Mouse (Mus musculus) small intestine, adult 2 months (tissue): ENCODE data around the gene Pak6. TPM values are rescaled to one million over a fixed set of nuclear protein-coding genes. Genes with fewer than 3 reads are reported as not detected.

Source experiments
- H3K27ac ChIP-seq: fragments of 200-500 bp; 2 replicates; pipeline ENCODE4 v1.5.1; 2012; ENCODE audit warnings: low read depth, low read length, control low read depth, inconsistent platforms; ENCODE audit not compliant: insufficient read depth
- H3K27me3 ChIP-seq: fragments of 200-500 bp; 2 replicates; pipeline ENCODE4 v1.6.1; 2012; ENCODE audit warnings: mild to moderate bottlenecking, moderate library complexity, low read length, inconsistent platforms; ENCODE audit not compliant: control insufficient read depth, insufficient read depth
- H3K36me3 ChIP-seq: fragments of 200-500 bp; 2 replicates; pipeline ENCODE4 v1.6.1; 2012; ENCODE audit warnings: mild to moderate bottlenecking, low read length, control low read depth, inconsistent platforms; ENCODE audit not compliant: control insufficient read depth, insufficient read depth
- H3K4me1 ChIP-seq: fragments of 200-500 bp; 2 replicates; pipeline ENCODE4 v1.6.1; 2012; ENCODE audit warnings: low read length, inconsistent platforms, mixed read lengths; ENCODE audit not compliant: control insufficient read depth, insufficient read depth, insufficient read length
- H3K4me3 ChIP-seq: fragments of 200-500 bp; 2 replicates; pipeline ENCODE4 v1.5.1; 2012; ENCODE audit warnings: low read depth, mild to moderate bottlenecking, control low read depth, inconsistent platforms, low read length, moderate library complexity
- CTCF ChIP-seq: fragments of 200-500 bp; IDR thresholded peaks from 2 replicates; pipeline ENCODE4 v1.5.1; 2012; ENCODE audit warnings: low read depth, mild to moderate bottlenecking, control low read depth, inconsistent platforms, low read length, moderate library complexity, mixed read lengths; ENCODE audit not compliant: insufficient replicate concordance, insufficient read length; ENCODE audit errors: extremely low read depth
- POLR2A ChIP-seq: fragments of 200-500 bp; IDR thresholded peaks from 2 replicates; pipeline ENCODE4 v1.6.1; 2012; ENCODE audit warnings: low read depth, mild to moderate bottlenecking, control low read depth, inconsistent platforms, low read length, moderate library complexity
- WGBS: fragments of 180-500 bp; shearing (Covaris S2); methylation state at CpG from one replicate; pipeline ENCODE4 v1.1.7; 2018; 5-methylcytosine and 5-hydroxymethylcytosine counted together
- polyA plus RNA-seq: library from polyadenylated mRNA; depleted of rRNA; stranded (reverse); fragments of >200 nt; gene quantifications from 2 replicates; pipeline ENCODE4 v1.2.3, GENCODE M21; 2012

The Pak6 gene
- polyA plus RNA-seq, 1 experiment = 2.0 TPM

- TF ChIP-seq POLR2A = no peak
Observed at GRCm38 (mm10) chr2:118697955-118698354, 34.9 kb downstream of the Pak6 start.

GRCm38 (mm10) chr2:118700179-118701062 lies 37.3 kb downstream of the Pak6 start:
- TF ChIP-seq POLR2A (no peak), CTCF (peak; percentile 89)
- H3K36me3 ChIP-seq = no peaks in the 10 kb centered on the region
- peaks cover 22% of the 10 kb centered on the region for H3K4me1 ChIP-seq
- H3K4me3 ChIP-seq = no peak overlapping the region
- 7% methylated on average over 32 of the region's 32 CpGs for WGBS
- H3K27me3 ChIP-seq = peaks cover 53% of the 10 kb centered on the region
- H3K27ac ChIP-seq = no peak overlapping the region

More at GRCm38 (mm10) chr2:118697955-118698354, 34.9 kb downstream of the Pak6 start:
- 65% methylated on average over 7 of the region's 7 CpGs for WGBS
- H3K36me3 ChIP-seq = no peaks in the 10 kb centered on the region
- H3K4me3 ChIP-seq = no peak overlapping the region
- peaks cover 10% of the 10 kb centered on the region for H3K4me1 ChIP-seq
- peaks cover 29% of the 10 kb centered on the region for H3K27me3 ChIP-seq
- no peak overlapping the region for H3K27ac ChIP-seq

- Histone ChIP-seq H3K4me1 (peaks cover 22% of the 10 kb centered on the region), H3K4me3 (no peak overlapping the region), H3K27ac (no peak overlapping the region), H3K27me3 (peaks cover 57% of the 10 kb centered on the region), H3K36me3 (no peaks in the 10 kb centered on the region)
- 36% methylated on average over 5 of the region's 5 CpGs for WGBS
- no peak for TF ChIP-seq CTCF
- TF ChIP-seq POLR2A = no peak
Observed at GRCm38 (mm10) chr2:118701161-118701560, 38.1 kb downstream of the Pak6 start.

DNA sequence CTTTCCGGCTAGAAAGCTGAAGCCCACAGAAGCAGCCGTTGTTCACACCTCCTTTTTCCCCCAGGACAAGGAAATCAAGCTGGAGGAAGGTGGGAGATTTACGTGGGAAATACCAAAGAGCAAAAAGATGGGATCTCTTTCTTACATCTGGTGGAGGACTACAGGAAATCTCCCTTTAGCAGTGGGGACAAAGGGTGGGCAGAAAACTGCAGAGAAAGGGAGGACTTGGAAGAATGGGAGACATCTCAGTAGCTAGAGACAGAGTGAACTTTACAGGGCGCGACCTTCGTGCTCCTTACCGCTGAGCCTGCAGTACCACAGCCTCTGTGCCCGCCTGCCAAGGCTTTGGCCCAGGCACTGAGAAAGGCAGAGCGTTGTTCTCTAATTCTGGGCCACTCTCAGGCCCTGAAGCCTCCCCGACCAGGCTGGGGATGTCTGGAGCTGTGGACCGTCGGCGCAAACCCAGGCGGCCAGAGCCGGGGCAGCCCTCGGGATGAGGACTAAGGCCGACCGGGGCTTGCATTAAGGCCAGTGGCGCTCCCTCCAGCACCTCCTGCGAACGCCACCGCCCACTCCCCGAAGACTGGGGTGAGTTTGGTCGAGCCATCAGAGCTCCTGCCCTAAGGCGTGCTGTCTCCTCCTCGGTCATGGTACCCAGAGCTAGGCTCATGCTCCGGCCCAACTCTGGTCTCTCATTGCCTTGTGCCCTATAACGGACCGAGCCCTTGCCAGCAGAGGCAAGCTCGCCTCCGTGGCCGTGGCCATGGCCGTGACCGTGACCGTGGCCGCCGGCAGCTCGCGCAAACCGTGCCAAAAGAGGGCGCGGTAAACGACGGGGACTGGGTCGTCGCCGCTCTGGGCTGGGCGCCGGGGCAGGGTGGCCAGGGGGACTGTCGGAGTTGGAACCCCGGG lies 39.1 kb downstream of the Pak6 start:
- TF ChIP-seq POLR2A (no peak), CTCF (no peak)
- Histone ChIP-seq H3K4me1 (peaks cover 18% of the 10 kb centered on the region), H3K36me3 (no peaks in the 10 kb centered on the region), H3K27me3 (peaks cover 57% of the 10 kb centered on the region), H3K27ac (no peak overlapping the region), H3K4me3 (peak overlapping the region; percentile 57)
- 12% methylated on average over 51 of the region's 51 CpGs for WGBS

DNA sequence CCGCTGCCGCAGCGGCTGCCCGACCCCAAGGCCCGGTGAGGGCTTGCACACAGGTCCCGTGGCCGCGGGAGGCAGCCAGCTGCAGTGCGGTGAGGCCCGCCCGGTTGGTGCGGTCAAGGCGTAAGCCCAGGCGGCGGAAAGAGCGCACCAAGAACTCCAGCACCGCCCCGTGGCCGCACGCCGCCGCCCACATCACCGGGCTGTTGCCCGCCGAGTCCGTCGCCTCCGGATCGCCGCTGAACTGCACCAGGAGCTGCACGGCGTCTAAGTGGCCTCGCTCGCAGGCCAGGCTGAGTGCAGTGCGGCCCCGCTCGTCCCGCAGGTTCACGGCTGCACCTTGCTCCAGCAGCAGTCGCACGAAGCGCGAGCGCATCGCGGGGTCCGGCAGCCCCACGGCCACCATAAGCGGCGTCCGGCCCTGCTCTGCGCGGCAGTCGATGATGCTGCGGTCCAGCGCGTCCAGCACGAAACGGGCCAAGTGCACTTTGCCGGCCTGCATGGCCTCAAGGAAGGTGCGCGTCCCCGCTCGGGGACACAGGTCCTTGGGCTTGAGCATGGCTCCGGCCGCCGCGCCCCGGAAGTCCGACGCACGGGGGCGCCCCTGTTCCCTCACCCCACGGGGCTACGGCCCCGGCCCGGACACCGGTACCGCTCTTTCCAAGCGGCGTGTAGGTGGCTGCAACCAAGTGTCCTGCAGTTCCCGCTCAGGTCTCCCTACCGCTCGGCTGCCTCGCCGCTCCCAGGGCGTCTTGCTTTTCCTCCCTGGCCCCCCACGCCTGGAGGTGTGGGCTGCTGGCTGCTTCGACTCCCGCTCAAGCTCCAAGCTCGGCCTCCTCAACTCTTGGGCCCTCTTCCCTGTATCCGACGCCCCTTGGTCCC lies 40.0 kb downstream of the Pak6 start:
- Histone ChIP-seq H3K27me3 (peaks cover 57% of the 10 kb centered on the region), H3K27ac (no peak overlapping the region), H3K36me3 (no peaks in the 10 kb centered on the region), H3K4me1 (peaks cover 18% of the 10 kb centered on the region), H3K4me3 (peak overlapping the region; percentile 57)
- under 1% methylated on average over 92 of the region's 93 CpGs for WGBS
- 0 out of 2 replicates have a peak, but pooled peaks have one; percentile 20 for TF ChIP-seq CTCF
- no peak for TF ChIP-seq POLR2A

DNA sequence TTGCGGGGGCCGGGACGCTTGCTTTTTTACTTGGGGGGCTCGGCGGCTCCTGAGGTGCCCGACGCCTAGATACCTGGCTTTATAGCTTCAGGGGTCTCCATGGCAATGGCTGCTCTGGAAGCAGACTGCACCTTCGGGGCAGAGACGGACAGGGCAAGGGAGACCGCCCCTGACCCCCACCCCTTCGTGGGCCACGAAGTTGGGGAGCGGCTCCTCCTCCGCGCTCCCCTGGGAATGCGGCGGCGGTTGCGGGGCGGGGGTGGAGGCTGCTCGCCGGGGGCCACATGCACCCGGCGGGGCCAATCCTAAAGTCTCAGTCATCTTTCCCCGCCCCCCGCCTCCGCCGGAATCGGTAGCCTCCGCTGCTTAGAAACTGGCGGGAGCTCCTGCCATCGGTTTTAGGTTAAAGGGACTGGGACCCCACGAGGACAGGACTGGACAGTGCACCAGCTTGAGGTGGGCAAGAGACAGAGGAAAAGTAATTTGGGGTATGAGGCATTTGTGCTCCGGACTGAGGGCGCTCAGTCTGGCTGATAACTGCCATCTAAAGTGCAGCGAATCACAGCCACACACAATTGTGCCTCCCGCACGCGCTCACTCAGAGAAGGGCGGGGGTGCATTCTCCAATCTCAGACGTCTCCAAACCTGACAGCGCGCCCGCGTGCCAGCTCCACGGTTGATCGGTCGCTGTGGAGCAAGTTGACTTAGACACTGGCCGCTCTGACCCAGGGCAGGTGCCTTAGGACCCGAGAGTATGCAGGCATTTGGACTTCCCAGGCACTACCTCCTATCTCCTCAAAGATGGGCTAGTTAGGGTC lies 41.0 kb downstream of the Pak6 start, which contains the start of gene Ankrd63:
Gene Ankrd63, minus strand, starts transcription at position 51 of the 818 bp plus-strand sequence.
- peaks cover 57% of the 10 kb centered on the region for H3K27me3 ChIP-seq
- H3K36me3 ChIP-seq = no peaks in the 10 kb centered on the region
- TF ChIP-seq CTCF (no peak), POLR2A (no peak)
- no peak within 1 kb of the TSS for H3K27ac ChIP-seq
- peaks cover 18% of the 10 kb centered on the region for H3K4me1 ChIP-seq
- H3K4me3 ChIP-seq = peak within 1 kb of the TSS; percentile 57
- 2% methylated on average over 50 of the region's 50 CpGs for WGBS
